Mouse (Mus musculus): Measurements from ENCODE around the gene Gm26965. TPM values are rescaled to one million over a fixed set of nuclear protein-coding genes. Genes with fewer than 3 reads are reported as not detected.

The Gm26965 gene
- total RNA-seq (2012; rRNA removed): 0.18 TPM in 1 of 2 replicates, not detected in the other

DNA sequence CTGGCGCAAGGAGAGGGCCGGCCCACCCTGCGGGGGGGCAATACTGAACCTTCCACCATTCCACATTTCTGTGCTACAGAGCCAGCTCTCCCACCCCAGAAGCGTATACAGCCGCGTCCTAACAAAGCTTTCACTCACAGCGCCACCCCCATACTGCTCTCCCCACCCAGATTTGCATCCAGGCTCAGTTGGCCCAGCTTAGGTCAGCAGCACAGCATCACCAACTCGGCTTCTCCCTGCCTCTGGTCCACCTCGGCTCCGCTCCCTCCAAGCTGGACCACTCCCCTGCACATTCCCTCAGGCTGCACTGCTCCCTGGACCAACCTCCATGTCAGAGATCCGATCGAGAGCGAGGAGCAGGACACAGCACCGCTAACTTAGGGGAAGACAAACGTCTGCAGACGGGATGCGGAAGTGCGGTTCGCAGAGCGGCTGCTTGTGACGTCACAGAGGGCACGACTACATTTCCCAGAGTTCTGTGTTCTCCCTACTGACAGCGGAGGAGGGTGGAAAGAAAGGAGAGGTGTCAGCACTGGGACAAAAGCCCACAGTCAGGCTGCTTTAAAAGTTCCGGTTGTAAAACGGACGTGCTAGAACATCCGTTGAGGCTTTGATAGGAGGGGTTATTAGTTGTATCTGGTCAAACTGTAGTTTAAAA is at the start of gene Gm26965, which contains the start of gene Zfp87:
Gene Gm26965, minus strand, starts transcription at position 399 of the 658 bp plus-strand sequence.
Gene Zfp87, minus strand, starts transcription at position 425 of the 658 bp plus-strand sequence.
- in situ Hi-C loops (cut with MboI; ENCODE audit: low sequenced_read_pairs in 2 of 2, unreplicated experiment in 2 of 2): no loop called here
- DNase-seq (ENCODE audit: low read depth, low spot score): peak; percentile 91
- Histone ChIP-seq H3K9me3 (ENCODE audit: control insufficient read depth, insufficient read depth, low read depth, low read length) (no peaks in the 10 kb centered on the region), H3K36me3 (ENCODE audit: control insufficient read depth, insufficient read depth, low read length, poor library complexity, severe bottlenecking) (no peaks in the 10 kb centered on the region), H3K27ac (ENCODE audit: insufficient read depth, low read depth, low read length, poor library complexity, severe bottlenecking) (peak within 1 kb of the TSS; percentile 45; the same call in 1 of the 2 replicates), H3K4me3 (ENCODE audit: insufficient read depth in 1 of 2, low read depth in 1 of 2, low read length in 2 of 2, poor library complexity in 1 of 2, severe bottlenecking in 1 of 2) (peak within 1 kb of the TSS; percentile 92 to 98), H3K4me1 (ENCODE audit: control insufficient read depth in 2 of 2, insufficient read depth in 2 of 2, low read length in 2 of 2, poor library complexity in 1 of 2) (peaks cover 5 to 14% of the 10 kb centered on the region in 2 experiments; a peak in 3 of 4 replicates), H3K9ac (ENCODE audit: insufficient read depth, low read depth, low read length, poor library complexity, severe bottlenecking) (peak within 1 kb of the TSS; percentile 80)
- TF ChIP-seq HCFC1 (IDR thresholded peaks at IDR 0.05; ENCODE audit: borderline replicate concordance, insufficient read depth, low read length) (peak; percentile 90), ZNF384 (IDR thresholded peaks at IDR 0.05; ENCODE audit: low read depth, low read length) (no peak)

DNA sequence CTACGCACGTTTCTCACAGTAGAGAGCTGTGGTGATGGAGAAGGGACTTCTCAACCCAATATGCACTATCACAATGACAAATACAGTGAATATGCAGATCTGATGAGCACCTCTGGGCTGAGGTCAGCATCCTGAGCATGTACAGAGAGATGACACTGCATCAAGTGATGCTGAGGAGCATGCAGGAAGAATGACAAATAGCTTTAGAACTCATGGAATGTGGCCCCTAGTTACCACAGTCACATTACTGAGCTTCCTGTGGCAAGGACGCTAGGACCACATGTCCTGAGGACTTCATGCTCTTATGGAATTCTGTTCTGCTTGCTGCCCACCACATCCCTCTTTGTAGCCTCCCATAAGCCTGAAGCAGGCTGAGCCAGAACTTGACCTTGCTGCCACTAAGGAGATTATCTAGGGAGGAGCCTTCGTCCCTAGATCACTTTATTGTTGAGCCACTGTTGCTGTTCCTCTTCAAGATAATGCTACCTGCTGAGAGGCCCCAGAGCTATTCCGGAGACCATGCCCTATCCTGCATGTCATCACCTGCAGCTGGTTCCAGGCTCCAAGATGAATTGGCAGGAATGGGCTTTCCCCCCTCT is 46.7 kb upstream of the Gm26965 start:
- H3K9ac ChIP-seq (ENCODE audit: insufficient read depth, low read depth, low read length, poor library complexity, severe bottlenecking): no peak overlapping the region
- no peaks in the 10 kb centered on the region for H3K36me3 ChIP-seq (ENCODE audit: control insufficient read depth, insufficient read depth, low read length, poor library complexity, severe bottlenecking)
- no peak for DNase-seq (ENCODE audit: low read depth, low spot score)
- H3K27ac ChIP-seq (ENCODE audit: insufficient read depth, low read depth, low read length, poor library complexity, severe bottlenecking): no peak overlapping the region
- no peaks in the 10 kb centered on the region for H3K9me3 ChIP-seq (ENCODE audit: control insufficient read depth, insufficient read depth, low read depth, low read length)
- H3K4me1 ChIP-seq (ENCODE audit: control insufficient read depth in 2 of 2, insufficient read depth in 2 of 2, low read length in 2 of 2, poor library complexity in 1 of 2): no peaks in the 10 kb centered on the region
- TF ChIP-seq HCFC1 (IDR thresholded peaks at IDR 0.05; ENCODE audit: borderline replicate concordance, insufficient read depth, low read length): no peak
- TF ChIP-seq ZC3H11A (IDR thresholded peaks at IDR 0.05; ENCODE audit: borderline replicate concordance, low read depth, low read length): no peak
- no peak for TF ChIP-seq CHD2 (IDR thresholded peaks at IDR 0.05; ENCODE audit: low read depth, low read length)
- TF ChIP-seq MAFK (IDR thresholded peaks at IDR 0.05; ENCODE audit: insufficient read depth, low read depth, low read length): no peak
- TF ChIP-seq ZNF384 (IDR thresholded peaks at IDR 0.05; ENCODE audit: low read depth, low read length): no peak
- in situ Hi-C loops (cut with MboI; ENCODE audit: low sequenced_read_pairs in 2 of 2, unreplicated experiment in 2 of 2): no loop called here
- H3K4me3 ChIP-seq (ENCODE audit: insufficient read depth in 1 of 2, low read depth in 1 of 2, low read length in 2 of 2, poor library complexity in 1 of 2, severe bottlenecking in 1 of 2): no peak overlapping the region

DNA sequence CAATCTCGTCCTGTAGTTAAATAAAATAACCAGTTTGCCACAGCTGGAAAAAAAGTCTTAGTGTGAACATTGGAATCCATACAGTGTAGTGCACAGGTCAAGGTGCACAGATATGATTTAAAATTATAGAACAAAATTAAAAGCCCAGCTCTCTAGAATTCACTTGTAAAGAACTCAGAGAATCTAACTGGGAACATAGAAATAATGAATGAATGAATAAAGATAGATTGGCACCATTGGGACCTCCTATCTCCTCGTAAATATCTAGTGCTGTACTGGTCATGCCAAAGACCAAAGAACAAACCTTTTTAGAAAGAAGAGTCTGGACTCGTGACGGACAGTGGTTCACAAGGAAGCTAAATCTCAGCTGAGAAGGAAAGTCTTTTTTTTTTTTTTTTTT is 27.8 kb upstream of the Gm26965 start, which contains the start of gene Zfp748:
Gene Zfp748, minus strand, starts transcription at position 101 of the 400 bp plus-strand sequence.
- Histone ChIP-seq H3K9me3 (ENCODE audit: control insufficient read depth, insufficient read depth, low read depth, low read length) (no peaks in the 10 kb centered on the region), H3K27ac (ENCODE audit: insufficient read depth, low read depth, low read length, poor library complexity, severe bottlenecking) (0 out of 2 replicates have a peak within 1 kb of the TSS, but pooled peaks have one; percentile 61), H3K4me3 (ENCODE audit: insufficient read depth in 1 of 2, low read depth in 1 of 2, low read length in 2 of 2, poor library complexity in 1 of 2, severe bottlenecking in 1 of 2) (peak within 1 kb of the TSS; percentile 85 to 96), H3K4me1 (ENCODE audit: control insufficient read depth in 2 of 2, insufficient read depth in 2 of 2, low read length in 2 of 2, poor library complexity in 1 of 2) (no peaks in the 10 kb centered on the region; a peak in 1 of 4 replicates), H3K36me3 (ENCODE audit: control insufficient read depth, insufficient read depth, low read length, poor library complexity, severe bottlenecking) (no peaks in the 10 kb centered on the region), H3K9ac (ENCODE audit: insufficient read depth, low read depth, low read length, poor library complexity, severe bottlenecking) (peak within 1 kb of the TSS; percentile 90)
- no peak for TF ChIP-seq ZNF384 (IDR thresholded peaks at IDR 0.05; ENCODE audit: low read depth, low read length)
- TF ChIP-seq MAFK (IDR thresholded peaks at IDR 0.05; ENCODE audit: insufficient read depth, low read depth, low read length): no peak
- TF ChIP-seq CHD2 (IDR thresholded peaks at IDR 0.05; ENCODE audit: low read depth, low read length): no peak
- TF ChIP-seq HCFC1 (IDR thresholded peaks at IDR 0.05; ENCODE audit: borderline replicate concordance, insufficient read depth, low read length): no peak
- TF ChIP-seq ZC3H11A (IDR thresholded peaks at IDR 0.05; ENCODE audit: borderline replicate concordance, low read depth, low read length): no peak
- in situ Hi-C loops (cut with MboI; ENCODE audit: low sequenced_read_pairs in 2 of 2, unreplicated experiment in 2 of 2): no loop called here
- DNase-seq (ENCODE audit: low read depth, low spot score): no peak

DNA sequence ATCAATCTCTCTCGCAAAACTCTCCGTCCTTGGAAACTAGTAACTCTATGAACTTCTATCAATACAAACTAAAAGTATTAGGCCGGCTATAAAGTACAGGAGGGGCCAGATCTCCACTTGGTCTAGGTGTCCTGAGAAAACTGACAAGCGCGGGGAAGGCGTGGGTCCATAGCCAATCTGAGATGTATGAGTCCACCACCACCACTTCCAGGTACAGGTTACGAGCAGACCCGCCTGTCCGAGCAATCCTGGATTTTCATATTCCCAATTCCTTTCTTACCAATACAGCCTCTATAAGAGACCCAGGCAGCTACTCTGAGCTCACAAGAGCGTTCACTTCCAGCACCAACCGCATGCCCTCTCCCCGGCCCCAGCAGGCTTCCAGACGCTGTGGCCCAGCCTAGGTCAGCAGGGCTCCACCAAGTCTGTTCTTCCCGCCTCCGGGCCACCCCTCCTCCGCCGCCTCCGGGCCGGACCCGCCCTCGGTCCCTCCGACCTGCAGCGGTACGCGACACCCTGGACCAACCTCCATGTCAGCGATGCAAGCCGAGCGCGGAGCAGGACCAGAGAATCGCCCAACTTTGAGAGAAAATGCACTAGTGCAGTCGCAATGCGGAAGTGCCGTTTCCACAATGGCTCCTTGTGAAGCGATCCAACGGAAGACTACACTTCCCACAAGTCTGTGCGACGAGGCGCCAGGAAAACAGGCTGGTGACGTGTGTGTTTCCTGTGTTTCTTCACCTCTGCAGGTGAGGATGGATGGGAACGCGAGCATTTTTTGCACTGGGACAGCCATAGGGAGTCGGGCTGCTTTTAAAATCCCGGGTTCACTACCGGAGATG is 26.8 kb upstream of the Gm26965 start:
- Histone ChIP-seq H3K4me1 (ENCODE audit: control insufficient read depth in 2 of 2, insufficient read depth in 2 of 2, low read length in 2 of 2, poor library complexity in 1 of 2) (no peaks in the 10 kb centered on the region; a peak in 1 of 4 replicates), H3K9ac (ENCODE audit: insufficient read depth, low read depth, low read length, poor library complexity, severe bottlenecking) (peak overlapping the region; percentile 90), H3K36me3 (ENCODE audit: control insufficient read depth, insufficient read depth, low read length, poor library complexity, severe bottlenecking) (no peaks in the 10 kb centered on the region), H3K9me3 (ENCODE audit: control insufficient read depth, insufficient read depth, low read depth, low read length) (no peaks in the 10 kb centered on the region), H3K4me3 (ENCODE audit: insufficient read depth in 1 of 2, low read depth in 1 of 2, low read length in 2 of 2, poor library complexity in 1 of 2, severe bottlenecking in 1 of 2) (peak overlapping the region; percentile 85 to 96), H3K27ac (ENCODE audit: insufficient read depth, low read depth, low read length, poor library complexity, severe bottlenecking) (0 out of 2 replicates have a peak overlapping the region, but pooled peaks have one; percentile 61)
- TF ChIP-seq CHD2 (IDR thresholded peaks at IDR 0.05; ENCODE audit: low read depth, low read length) (no peak; the same call in 1 of the 2 replicates), HCFC1 (IDR thresholded peaks at IDR 0.05; ENCODE audit: borderline replicate concordance, insufficient read depth, low read length) (peak; percentile 91), ZNF384 (IDR thresholded peaks at IDR 0.05; ENCODE audit: low read depth, low read length) (no peak), ZC3H11A (IDR thresholded peaks at IDR 0.05; ENCODE audit: borderline replicate concordance, low read depth, low read length) (no peak), MAFK (IDR thresholded peaks at IDR 0.05; ENCODE audit: insufficient read depth, low read depth, low read length) (0 out of 2 replicates have a peak, but pooled peaks have one; percentile 13)
- peak; percentile 86 for DNase-seq (ENCODE audit: low read depth, low spot score)
- in situ Hi-C loops (cut with MboI; ENCODE audit: low sequenced_read_pairs in 2 of 2, unreplicated experiment in 2 of 2): no loop called here

Data from ES-E14 (cell line).